Mouse (Mus musculus): ENCODE data around the gene Sclt1.

DNA sequence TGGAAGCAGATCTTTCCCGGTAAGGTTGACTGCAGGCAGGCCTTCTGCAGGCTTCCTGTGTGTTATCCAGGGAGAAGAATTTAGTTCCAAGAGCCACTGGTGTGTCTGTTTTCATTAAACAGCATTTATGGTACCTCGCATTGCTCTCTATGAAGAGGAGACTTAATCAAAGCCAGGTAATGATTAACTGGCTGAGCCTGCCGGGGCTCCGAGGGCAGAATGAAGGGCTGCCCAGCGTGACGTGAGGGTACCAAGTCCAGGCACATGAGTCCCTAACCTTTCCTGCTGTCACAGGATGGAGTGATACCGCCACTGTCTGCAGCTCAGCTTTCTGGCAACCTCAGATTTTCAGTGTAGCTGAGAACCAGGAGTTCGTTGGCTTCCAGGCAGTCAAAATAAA is 160.9 kb downstream of the Sclt1 start:
- TF ChIP-seq CTCF (conservative IDR thresholded peaks at IDR 0.05; ENCODE audit: low read length) (no peak), NANOG (IDR thresholded peaks at IDR 0.05; ENCODE audit: borderline replicate concordance, low read length) (no peak), POU5F1 (IDR thresholded peaks at IDR 0.05; ENCODE audit: borderline replicate concordance, low read length) (no peak)
